Mouse (Mus musculus) lung, postnatal 0 days (tissue): ENCODE measurements around the gene Tpo.
A peak's percentile ranks its signal among the peaks of the same experiment; 100 is the strongest.

ENCODE experiments used
- CTCF ChIP-seq: IDR thresholded peaks from 2 replicates; pipeline ENCODE4 v1.5.1; 2016; ENCODE audit warnings: antibody characterized with exemption, mild to moderate bottlenecking
- EP300 ChIP-seq: IDR thresholded peaks from 2 replicates; pipeline ENCODE4 v1.6.1; 2016; ENCODE audit warnings: antibody characterized with exemption, mild to moderate bottlenecking, control low read depth

DNA sequence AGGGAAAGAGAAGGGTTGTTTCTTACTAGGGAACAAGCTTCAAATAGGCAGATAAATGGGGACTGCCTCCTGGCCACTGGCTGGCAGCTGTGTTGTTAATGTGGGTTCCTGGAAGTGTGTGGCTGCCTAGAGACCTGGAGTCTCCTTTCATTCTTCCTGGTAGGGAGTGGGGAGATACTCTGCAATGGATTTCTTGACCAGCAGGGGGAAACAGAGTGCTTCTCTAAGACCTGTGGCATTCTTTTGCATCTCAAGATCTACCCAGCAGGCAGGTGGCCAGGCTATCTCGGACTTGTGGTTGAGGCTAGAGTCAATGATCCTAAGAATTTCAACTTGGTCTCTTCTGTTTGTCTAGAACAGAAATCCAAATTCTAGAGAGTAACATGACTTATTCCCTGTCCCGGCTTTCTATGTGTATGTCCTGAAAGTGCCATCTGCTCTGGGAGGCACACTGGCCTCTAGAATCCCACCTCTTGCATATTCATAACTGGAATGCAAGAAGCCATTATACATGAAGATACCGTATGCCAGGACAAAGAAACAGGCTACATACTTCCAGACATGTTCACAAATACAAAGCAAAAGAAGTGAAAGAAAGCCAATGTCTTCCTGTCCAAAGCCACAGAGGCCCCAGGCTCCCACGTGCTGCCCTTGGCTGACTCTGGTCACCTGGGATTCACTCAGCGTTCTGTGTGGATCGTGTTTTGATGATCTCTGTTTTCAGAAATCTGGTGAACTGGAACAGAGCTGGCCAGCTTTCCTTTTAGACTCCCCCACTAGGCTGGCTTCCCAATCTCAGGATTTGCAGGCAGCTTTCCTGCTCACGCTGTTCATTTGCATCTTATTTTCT, 3.6 kb downstream of the Tpo start:
- peak; percentile 88 for TF ChIP-seq CTCF
- TF ChIP-seq EP300: no peak
